Comparison of ENCODE assay signal across 10 mouse cellular contexts in genomic region chr3:94783462-94783931, GRCm38 (mm10). TPM values are rescaled to one million over a fixed set of nuclear protein-coding genes. Genes with fewer than 3 reads are reported as not detected.
DNase-seq lines count a peak whose midpoint lies in the region; ATAC-seq lines count a peak whose summit lies in the region.
"Had no signal": no experiment of that assay in that cellular context is flagged by ENCODE, and none has a peak within 500 bp of the region (broad histone marks: within the 10 kb centered on the region; RNA-seq: fewer than 3 reads in every experiment).

No protein-coding gene starts in this region.

- H3K4me2 ChIP-seq in forebrain, embryonic 16.5 days (ENCODE audit: low read length) = no peak overlapping the region

- H3K9ac ChIP-seq in forebrain, embryonic 16.5 days (replicated peaks; ENCODE audit: low read depth, low read length) = no peak overlapping the region

- no peaks in the 10 kb centered on the region for H3K9me3 ChIP-seq in forebrain, embryonic 16.5 days (ENCODE audit: control insufficient read depth, low read length)
- H3K9me3 ChIP-seq: megakaryocyte, embryonic 14.5 days had no signal

- no peak for ATAC-seq in forebrain, embryonic 16.5 days

- no peaks in the 10 kb centered on the region for H3K27me3 ChIP-seq in forebrain, embryonic 16.5 days (replicated peaks; ENCODE audit: control insufficient read depth, insufficient read depth, low read length)

- WGBS in forebrain, embryonic 16.5 days = 56% methylated on average over 5 of the region's 5 CpGs

- DNase-seq in adrenal gland, postnatal 10 days = peak; percentile 14
- no peak for DNase-seq in adrenal gland, adult 18-20 months (ENCODE audit: low spot score in 2 of 2)
- DNase-seq in cerebellum, postnatal 36 days = peak; percentile 15 to 38
- DNase-seq in kidney, postnatal 25 days = peak; percentile 70 to 88
- peak; percentile 86 for DNase-seq in lung, postnatal 25 days (ENCODE audit: low spot score)
- no peak for DNase-seq in layer of hippocampus, adult 11-12 months (ENCODE audit: low spot score)
- DNase-seq in layer of hippocampus, adult 18-20 months (ENCODE audit: low spot score in 2 of 2) = no peak
- DNase-seq: right cerebral cortex, postnatal 14 days had no signal

- peaks cover 12% of the 10 kb centered on the region for H3K4me1 ChIP-seq in forebrain, embryonic 16.5 days (replicated peaks; ENCODE audit: control insufficient read depth, insufficient read depth, low read length)

- no peak overlapping the region for H3K27ac ChIP-seq in forebrain, embryonic 16.5 days (ENCODE audit: low read length)

- no peaks in the 10 kb centered on the region for H3K36me3 ChIP-seq in forebrain, embryonic 16.5 days (ENCODE audit: control insufficient read depth, insufficient read depth)

- H3K4me3 ChIP-seq in forebrain, embryonic 16.5 days (replicated peaks; ENCODE audit: low read length) = no peak overlapping the region
- H3K4me3 ChIP-seq: megakaryocyte, embryonic 14.5 days had no signal

RNA-seq across cellular contexts. Expression of gene Cgn, which starts 2.8 kb away (rescaled TPM):
- total RNA-seq in adrenal gland, postnatal 10 days (2021) = 1 to 10 TPM; 3.1 to 4.6 TPM
- 1 to 10 TPM; 1.0 TPM for total RNA-seq in adrenal gland, adult 18-20 months (2021)
- polyA plus RNA-seq in forebrain, embryonic 16.5 days (2015; fragmentation: Nextera tagmentation; extraction: Ambion mirVana) = 4.9 and 9.0 TPM in 2 replicates
- total RNA-seq in layer of hippocampus, adult 18-20 months (2021) = 1 to 10 TPM; 3.6 to 3.7 TPM

RNA-seq across cellular contexts. Expression of gene Pogz, which starts 53.9 kb away (rescaled TPM):
- 10 to 100 TPM; 24.8 to 41.9 TPM for total RNA-seq in adrenal gland, postnatal 10 days (2021)
- 10 to 100 TPM; 27.4 to 28.6 TPM for total RNA-seq in adrenal gland, adult 18-20 months (2021)
- polyA plus RNA-seq in forebrain, embryonic 16.5 days (2015; fragmentation: Nextera tagmentation; extraction: Ambion mirVana) = 24.4 and 27.9 TPM in 2 replicates
- 10 to 100 TPM; 57.0 to 58.6 TPM for total RNA-seq in layer of hippocampus, adult 18-20 months (2021)

Comparison
In these comparisons a context has a peak if more than half of its experiments do, and no peak if none do; other contexts are left out.
1. DNase-seq: peak in adrenal gland, postnatal 10 days (single experiment), cerebellum, postnatal 36 days (2 of 2), kidney, postnatal 25 days (2 of 2) and lung, postnatal 25 days (single experiment); none in adrenal gland, adult 18-20 months (0 of 2), layer of hippocampus, adult 11-12 months (single experiment) and layer of hippocampus, adult 18-20 months (0 of 2).